Mouse (Mus musculus) forebrain, embryonic 14.5 days (tissue): ENCODE data around the gene Rps19bp1. TPM values are rescaled to one million over a fixed set of nuclear protein-coding genes. Genes with fewer than 3 reads are reported as not detected.
A peak's percentile ranks its signal among the peaks of the same experiment; 100 is the strongest.

Source experiments
- ATAC-seq: fragments of 200-750 bp; cut with Nextera tagmentation; 2 replicates; pipeline ENCODE4 v1.8.0; 2017; ENCODE audit warnings: mild to moderate bottlenecking, moderate library complexity
- DNase-seq: peaks from one replicate; pipeline ENCODE4 v3.0.0-alpha.2; 2015; ENCODE audit warnings: low spot score
- H3K27ac ChIP-seq: fragments of 300-500 bp; sonication (generic); 2 replicates; pipeline ENCODE4 v1.5.1; 2014; ENCODE audit warnings: low read depth, mild to moderate bottlenecking, control low read depth, low read length, moderate library complexity
- H3K27me3 ChIP-seq: fragments of 300-500 bp; sonication (generic); replicated peaks from 2 replicates; pipeline ENCODE4 v1.6.1; 2014; ENCODE audit warnings: low read length, control low read depth, mixed read lengths; ENCODE audit not compliant: control insufficient read depth, insufficient read depth
- H3K36me3 ChIP-seq: fragments of 300-500 bp; sonication (generic); 2 replicates; pipeline ENCODE4 v1.6.1; 2014; ENCODE audit warnings: low read length, control low read depth; ENCODE audit not compliant: control insufficient read depth, insufficient read depth
- H3K4me1 ChIP-seq: fragments of 300-500 bp; sonication (generic); 2 replicates; pipeline ENCODE4 v1.6.1; 2014; ENCODE audit warnings: antibody characterized with exemption, low read length, control low read depth; ENCODE audit not compliant: control insufficient read depth, insufficient read depth
- H3K4me2 ChIP-seq: fragments of 300-500 bp; sonication (generic); 2 replicates; pipeline ENCODE4 v1.6.1; 2014; ENCODE audit warnings: mild to moderate bottlenecking, control low read depth, low read length
- H3K4me3 ChIP-seq: fragments of 300-500 bp; sonication (generic); 2 replicates; pipeline ENCODE4 v1.5.1; 2014; ENCODE audit warnings: low read depth, low read length, control low read depth
- H3K9ac ChIP-seq: fragments of 300-500 bp; sonication (generic); 2 replicates; pipeline ENCODE4 v1.6.1; 2014; ENCODE audit warnings: mild to moderate bottlenecking, low read length, control low read depth, moderate library complexity
- H3K9me3 ChIP-seq: fragments of 300-500 bp; sonication (generic); replicated peaks from 2 replicates; pipeline ENCODE4 v1.6.1; 2016; ENCODE audit warnings: low read length, control low read depth, mixed read lengths; ENCODE audit not compliant: control insufficient read depth
- WGBS: fragments of 180-500 bp; shearing (Covaris S2); extraction: QIAGEN DNeasy Blood & Tissue Kit; methylation state at CpG from one replicate; pipeline ENCODE4 v1.1.7; 2014; 5-methylcytosine and 5-hydroxymethylcytosine counted together
- polyA plus RNA-seq: library from polyadenylated mRNA; unstranded; fragments of >200 nt; fragmentation: Nextera tagmentation; extraction: Ambion mirVana; gene quantifications from 2 replicates; pipeline ENCODE4 v1.2.1, GENCODE M21; 2014

Gene Rps19bp1
- polyA plus RNA-seq, 1 experiment from 2014 or later = 71.1 TPM

DNA sequence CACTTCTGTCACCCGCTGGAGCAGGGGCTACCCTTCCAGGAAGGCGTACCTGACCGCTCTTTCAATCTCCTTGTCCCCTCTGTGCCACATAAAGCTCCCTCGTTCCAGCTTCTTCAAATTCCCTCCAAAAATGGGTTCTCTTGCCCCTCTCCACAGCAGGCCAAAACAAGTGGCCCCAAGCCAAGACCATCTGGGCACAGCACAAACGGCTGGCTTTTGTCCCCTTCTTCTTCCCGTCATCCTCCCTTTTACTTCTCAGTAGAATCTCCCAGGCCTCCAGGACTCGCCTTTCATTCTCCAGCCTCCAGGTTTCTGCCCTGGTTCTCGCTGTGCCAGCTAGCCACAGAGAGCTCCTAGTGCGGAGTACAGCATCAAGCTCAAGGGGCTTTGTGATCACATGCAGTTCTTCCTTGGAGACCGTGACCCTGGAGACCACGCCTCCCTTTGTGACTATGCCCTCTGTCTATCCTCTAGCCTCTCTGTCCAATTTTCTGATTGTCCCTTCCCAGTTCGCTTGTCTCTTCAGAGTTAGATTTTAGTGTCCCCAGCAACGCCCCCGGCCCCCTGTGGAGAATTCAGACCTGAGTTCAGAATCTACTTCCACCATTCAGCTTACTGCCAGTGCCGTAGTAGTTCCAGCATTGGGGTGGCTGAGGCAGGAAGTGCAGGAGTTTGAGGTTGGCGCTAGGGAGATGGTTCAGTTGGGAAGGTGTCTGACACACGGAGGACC, 35.9 kb downstream of the Rps19bp1 start:
- Histone ChIP-seq H3K36me3 (no peaks in the 10 kb centered on the region), H3K9ac (no peak overlapping the region), H3K4me3 (no peak overlapping the region), H3K4me2 (no peak overlapping the region), H3K4me1 (no peaks in the 10 kb centered on the region), H3K27me3 (no peaks in the 10 kb centered on the region), H3K9me3 (no peaks in the 10 kb centered on the region), H3K27ac (no peak overlapping the region)
- DNase-seq (peak; percentile 20), ATAC-seq (no peak)
- 68% methylated on average over 17 of the region's 17 CpGs for whole genome bisulfite sequencing

- ATAC-seq (no peak), DNase-seq (peak; percentile 55)
- Histone ChIP-seq H3K4me2 (no peak overlapping the region), H3K4me3 (no peak overlapping the region), H3K9me3 (no peaks in the 10 kb centered on the region), H3K4me1 (no peaks in the 10 kb centered on the region), H3K27ac (no peak overlapping the region), H3K36me3 (no peaks in the 10 kb centered on the region), H3K27me3 (no peaks in the 10 kb centered on the region), H3K9ac (no peak overlapping the region)
- 50% methylated on average over 2 of the region's 2 CpGs for WGBS
Observed at GRCm38 (mm10) chr15:80225796-80226195, 38.3 kb downstream of the Rps19bp1 start.

- 22% methylated on average over 9 of the region's 9 CpGs for WGBS
- Histone ChIP-seq H3K4me1 (no peaks in the 10 kb centered on the region), H3K4me2 (no peak overlapping the region), H3K9ac (no peak overlapping the region), H3K27me3 (no peaks in the 10 kb centered on the region), H3K27ac (no peak overlapping the region), H3K9me3 (no peaks in the 10 kb centered on the region), H3K4me3 (no peak overlapping the region), H3K36me3 (no peaks in the 10 kb centered on the region)
- ATAC-seq = peak; percentile 52
- peak; percentile 60 for DNase-seq
Observed at GRCm38 (mm10) chr15:80225208-80225607, 38.9 kb downstream of the Rps19bp1 start.

- no peak overlapping the region for H3K4me3 ChIP-seq
- no peak overlapping the region for H3K9ac ChIP-seq
- no peaks in the 10 kb centered on the region for H3K27me3 ChIP-seq
- ATAC-seq (no peak), DNase-seq (no peak)
- no peak overlapping the region for H3K27ac ChIP-seq
- H3K36me3 ChIP-seq = no peaks in the 10 kb centered on the region
- no peaks in the 10 kb centered on the region for H3K9me3 ChIP-seq
- no peak overlapping the region for H3K4me2 ChIP-seq
- WGBS = 92% methylated on average over 7 of the region's 7 CpGs
- no peaks in the 10 kb centered on the region for H3K4me1 ChIP-seq
Observed at GRCm38 (mm10) chr15:80223751-80224150, 40.4 kb downstream of the Rps19bp1 start.

GRCm38 (mm10) chr15:80221031-80221430, 43.1 kb downstream of the Rps19bp1 start:
- 72% methylated on average over 8 of the region's 8 CpGs for WGBS

DNA sequence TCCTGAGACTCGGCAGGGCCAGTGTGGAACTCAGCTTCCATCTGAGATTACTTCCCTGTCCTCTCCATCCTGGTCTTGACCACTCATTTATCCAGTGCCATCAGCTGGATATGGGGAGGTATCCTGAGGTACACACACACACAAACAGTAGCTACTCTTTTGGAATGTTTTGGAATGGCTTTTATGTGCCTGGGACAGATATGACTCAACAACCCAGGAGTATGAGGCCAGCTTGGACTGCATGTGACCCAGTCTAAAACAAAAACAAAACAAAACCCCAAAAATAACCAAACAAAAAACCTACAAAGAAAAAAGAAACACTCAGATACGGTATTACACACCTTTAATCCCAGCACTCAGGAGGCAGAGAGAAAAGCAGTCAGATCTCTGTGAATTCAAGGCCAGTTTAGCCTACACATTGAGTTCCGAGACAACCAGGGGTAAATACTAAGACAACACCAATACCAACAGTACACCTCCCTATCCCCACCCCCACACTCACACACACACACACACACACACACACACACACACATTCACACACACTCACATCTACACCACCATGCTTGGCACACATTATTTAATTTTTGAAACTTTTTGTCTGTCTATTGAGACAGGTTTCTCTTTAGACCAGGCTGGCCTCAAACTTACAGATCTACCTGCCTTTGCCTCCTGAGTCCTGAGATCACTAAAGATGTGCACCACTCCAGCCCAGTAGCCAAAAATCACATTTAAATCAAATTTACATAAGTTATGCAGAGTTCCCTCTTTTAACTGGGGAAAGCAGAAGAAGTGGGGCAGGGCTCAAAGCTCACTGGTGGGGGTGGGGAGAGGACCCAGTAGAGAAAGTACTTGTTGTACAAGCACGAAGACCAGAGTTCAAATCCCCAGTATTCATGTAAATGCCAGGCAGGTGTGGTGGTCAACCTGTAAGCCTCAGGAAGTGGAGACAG, 44.1 kb downstream of the Rps19bp1 start:
- 73% methylated on average over 4 of the region's 4 CpGs for WGBS
- H3K27me3 ChIP-seq = no peaks in the 10 kb centered on the region
- no peak overlapping the region for H3K4me3 ChIP-seq
- no peak for ATAC-seq
- H3K36me3 ChIP-seq = 0 out of 2 replicates have a peak, but pooled peaks cover under 1% of the 10 kb centered on the region
- H3K9ac ChIP-seq = no peak overlapping the region
- no peak overlapping the region for H3K4me2 ChIP-seq
- no peaks in the 10 kb centered on the region for H3K4me1 ChIP-seq
- H3K27ac ChIP-seq = no peak overlapping the region
- no peaks in the 10 kb centered on the region for H3K9me3 ChIP-seq
- DNase-seq = no peak

More at GRCm38 (mm10) chr15:80221031-80221430, 43.1 kb downstream of the Rps19bp1 start:
- no peak overlapping the region for H3K4me2 ChIP-seq
- no peaks in the 10 kb centered on the region for H3K27me3 ChIP-seq
- no peak overlapping the region for H3K9ac ChIP-seq
- no peak overlapping the region for H3K4me3 ChIP-seq
- DNase-seq = no peak
- ATAC-seq = no peak
- H3K27ac ChIP-seq = no peak overlapping the region
- no peaks in the 10 kb centered on the region for H3K4me1 ChIP-seq
- no peaks in the 10 kb centered on the region for H3K9me3 ChIP-seq
- H3K36me3 ChIP-seq = no peaks in the 10 kb centered on the region

DNA sequence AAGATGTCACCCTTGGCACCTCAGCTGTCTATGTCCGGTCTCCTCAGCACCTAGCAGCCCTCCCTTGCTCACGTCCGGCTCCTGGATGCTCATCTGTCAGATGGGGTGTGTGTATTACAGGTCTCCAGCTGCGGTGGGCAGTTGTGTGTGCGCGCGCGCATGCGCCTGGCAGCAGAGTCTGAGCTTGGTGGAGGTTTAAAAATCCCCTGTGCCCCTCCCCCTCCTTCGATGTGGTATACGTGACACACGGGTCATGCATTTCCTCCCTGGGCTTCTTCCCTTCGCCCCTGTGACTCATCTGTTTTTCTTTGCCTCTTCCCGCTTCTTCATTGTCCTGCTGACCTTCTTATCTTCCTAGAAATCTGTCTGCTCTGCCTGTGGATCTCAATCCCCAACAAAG, 44.9 kb downstream of the Rps19bp1 start:
- H3K4me2 ChIP-seq = no peak overlapping the region
- DNase-seq = no peak
- WGBS = 64% methylated on average over 14 of the region's 14 CpGs

DNA sequence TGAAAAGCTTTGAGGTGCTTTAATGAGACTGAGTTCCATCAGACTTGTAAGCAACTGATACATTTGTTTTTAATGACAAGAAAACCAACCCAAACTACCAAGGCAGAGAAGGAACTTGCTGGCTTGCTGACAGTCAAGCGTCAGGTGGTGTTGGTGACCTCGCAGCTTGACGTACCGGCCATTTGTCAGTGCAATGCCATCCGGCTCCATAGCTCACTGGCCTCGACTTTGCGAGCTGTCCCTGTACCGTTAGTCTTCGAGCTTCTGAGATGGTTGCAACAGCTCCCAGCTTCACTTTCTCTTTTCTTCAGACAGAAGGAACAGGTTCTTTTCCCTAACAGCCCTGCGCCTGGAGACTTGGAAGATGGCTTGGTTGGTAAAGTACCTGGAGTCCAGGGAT, 46.6 kb downstream of the Rps19bp1 start:
- no peak for DNase-seq

More for the DNA sequence above, 44.9 kb downstream of the Rps19bp1 start:
- no peaks in the 10 kb centered on the region for H3K9me3 ChIP-seq
- no peak overlapping the region for H3K4me3 ChIP-seq
- ATAC-seq = no peak
- H3K4me1 ChIP-seq = no peaks in the 10 kb centered on the region
- no peak overlapping the region for H3K9ac ChIP-seq
- 0 out of 2 replicates have a peak, but pooled peaks cover 5% of the 10 kb centered on the region for H3K36me3 ChIP-seq
- H3K27me3 ChIP-seq = no peaks in the 10 kb centered on the region
- H3K27ac ChIP-seq = no peak overlapping the region

DNA sequence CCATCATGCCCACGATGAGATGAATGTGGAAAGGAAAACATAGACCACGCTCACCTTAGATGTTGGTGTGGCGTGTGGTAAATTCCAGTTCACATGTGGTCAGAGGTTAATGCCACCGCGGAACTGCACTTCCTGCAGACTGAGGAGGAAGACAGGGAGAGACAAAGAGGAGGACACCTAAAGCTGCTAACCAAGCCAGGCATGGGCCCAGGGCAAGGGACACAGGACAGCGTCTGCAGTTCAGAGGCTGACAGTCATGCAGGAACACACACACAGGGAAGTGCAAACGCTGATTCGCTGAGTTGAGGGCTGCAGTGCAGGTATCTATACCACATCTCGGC, 47.7 kb downstream of the Rps19bp1 start:
- ATAC-seq = no peak

More for the DNA sequence above, 46.6 kb downstream of the Rps19bp1 start:
- Histone ChIP-seq H3K27me3 (no peaks in the 10 kb centered on the region), H3K4me1 (no peaks in the 10 kb centered on the region), H3K27ac (no peak overlapping the region), H3K9ac (no peak overlapping the region), H3K4me2 (no peak overlapping the region), H3K9me3 (no peaks in the 10 kb centered on the region), H3K4me3 (no peak overlapping the region), H3K36me3 (peaks cover 9% of the 10 kb centered on the region; the same call in 1 of the 2 replicates)
- WGBS = 93% methylated on average over 10 of the region's 10 CpGs
- no peak for ATAC-seq

More for the DNA sequence above, 47.7 kb downstream of the Rps19bp1 start:
- Histone ChIP-seq H3K4me2 (no peak overlapping the region), H3K27me3 (no peaks in the 10 kb centered on the region), H3K27ac (no peak overlapping the region), H3K9ac (no peak overlapping the region), H3K36me3 (peaks cover 19% of the 10 kb centered on the region), H3K4me1 (no peaks in the 10 kb centered on the region), H3K4me3 (no peak overlapping the region), H3K9me3 (no peaks in the 10 kb centered on the region)
- WGBS = 64% methylated on average over 9 of the region's 9 CpGs
- no peak for DNase-seq
